Mouse (Mus musculus) heart, adult 2 months (tissue): ENCODE measurements around the gene Tmem171. TPM values are rescaled to one million over a fixed set of nuclear protein-coding genes. Genes with fewer than 3 reads are reported as not detected.
A peak's percentile ranks its signal among the peaks of the same experiment; 100 is the strongest.

Source experiments
- DNase-seq, 2 experiments: peaks; one replicate each; pipeline ENCODE4 v3.0.0; 2021
- H3K27ac ChIP-seq: fragments of 200-600 bp; 2 replicates; pipeline ENCODE4 v1.8.1; 2022
- H3K27me3 ChIP-seq: fragments of 200-500 bp; 2 replicates; pipeline ENCODE4 v1.6.1; 2012; ENCODE audit warnings: mild to moderate bottlenecking, low read length, inconsistent platforms, mixed read lengths; ENCODE audit not compliant: control insufficient read depth, insufficient read depth
- H3K36me3 ChIP-seq: fragments of 200-500 bp; 2 replicates; pipeline ENCODE4 v1.6.1; 2012; ENCODE audit warnings: low read length, inconsistent platforms; ENCODE audit not compliant: control insufficient read depth, insufficient read depth
- H3K4me1 ChIP-seq: fragments of 200-500 bp; 2 replicates; pipeline ENCODE4 v1.6.1; 2011; ENCODE audit warnings: low read length; ENCODE audit not compliant: control insufficient read depth, insufficient read depth
- H3K4me3 ChIP-seq: fragments of 200-600 bp; 2 replicates; pipeline ENCODE4 v1.8.1; 2022
- H3K79me2 ChIP-seq: fragments of 200-500 bp; replicated peaks from 2 replicates; pipeline ENCODE4 v1.6.1; 2012; ENCODE audit warnings: mild to moderate bottlenecking, inconsistent platforms, low read length, moderate library complexity, mixed read lengths; ENCODE audit not compliant: control insufficient read depth, insufficient read depth
- H3K9ac ChIP-seq: fragments of 200-500 bp; 2 replicates; pipeline ENCODE4 v1.6.1; 2012; ENCODE audit warnings: low read depth, mild to moderate bottlenecking, control low read depth, inconsistent platforms, low read length, mixed read lengths
- CTCF ChIP-seq: fragments of 200-600 bp; IDR thresholded peaks from 2 replicates; pipeline ENCODE4 v1.8.1; 2022; ENCODE audit warnings: antibody characterized with exemption, mild to moderate bottlenecking, moderate library complexity
- EP300 ChIP-seq: fragments of 200-500 bp; IDR thresholded peaks from 2 replicates; pipeline ENCODE4 v1.6.1; 2011; ENCODE audit warnings: low read depth, low read length, control low read depth; ENCODE audit not compliant: insufficient read depth
- POLR2A ChIP-seq: fragments of 200-500 bp; IDR thresholded peaks from 2 replicates; pipeline ENCODE4 v1.6.1; 2011; ENCODE audit warnings: mild to moderate bottlenecking, low read depth, low read length, control low read depth; ENCODE audit not compliant: insufficient read depth
- WGBS: fragments of 180-500 bp; shearing (Covaris S2); methylation state at CpG from one replicate; pipeline ENCODE4 v1.1.7; 2018; 5-methylcytosine and 5-hydroxymethylcytosine counted together
- intact Hi-C: fragments of 180-260 bp; cut with DNase I; formaldehyde crosslinking; loops from one replicate; pipeline ENCODE4 v1.15.1; 2025
- polyA plus RNA-seq: library from polyadenylated mRNA; depleted of rRNA; stranded (reverse); fragments of >200 nt; gene quantifications from 2 replicates; pipeline ENCODE4 v1.2.3, GENCODE M21; 2012
- total RNA-seq, 2 experiments: library from RNA; stranded (reverse); gene quantifications; 2 replicates each; pipeline ENCODE4 v1.2.3; 2021

The Tmem171 gene
- total and polyA plus RNA-seq, 3 experiments: 4.6 to 9.1 (median 8.1) TPM

- H3K9ac ChIP-seq: no peak overlapping the region
- intact Hi-C loops: no loop called here
- no peak overlapping the region for H3K4me3 ChIP-seq
- TF ChIP-seq EP300: no peak
- TF ChIP-seq CTCF: no peak
- no peak for TF ChIP-seq POLR2A
- WGBS: 92% methylated on average over 11 of the region's 11 CpGs
- H3K27ac ChIP-seq: no peak overlapping the region
- DNase-seq: no peak
- no peaks in the 10 kb centered on the region for H3K36me3 ChIP-seq
- no peaks in the 10 kb centered on the region for H3K4me1 ChIP-seq
- H3K27me3 ChIP-seq: peaks cover 3% of the 10 kb centered on the region; the same call in 1 of the 2 replicates
- H3K79me2 ChIP-seq: no peaks in the 10 kb centered on the region
These were observed 3.7 kb downstream of the Tmem171 start for GRCm38 (mm10) chr13:98690886-98691285.

DNA sequence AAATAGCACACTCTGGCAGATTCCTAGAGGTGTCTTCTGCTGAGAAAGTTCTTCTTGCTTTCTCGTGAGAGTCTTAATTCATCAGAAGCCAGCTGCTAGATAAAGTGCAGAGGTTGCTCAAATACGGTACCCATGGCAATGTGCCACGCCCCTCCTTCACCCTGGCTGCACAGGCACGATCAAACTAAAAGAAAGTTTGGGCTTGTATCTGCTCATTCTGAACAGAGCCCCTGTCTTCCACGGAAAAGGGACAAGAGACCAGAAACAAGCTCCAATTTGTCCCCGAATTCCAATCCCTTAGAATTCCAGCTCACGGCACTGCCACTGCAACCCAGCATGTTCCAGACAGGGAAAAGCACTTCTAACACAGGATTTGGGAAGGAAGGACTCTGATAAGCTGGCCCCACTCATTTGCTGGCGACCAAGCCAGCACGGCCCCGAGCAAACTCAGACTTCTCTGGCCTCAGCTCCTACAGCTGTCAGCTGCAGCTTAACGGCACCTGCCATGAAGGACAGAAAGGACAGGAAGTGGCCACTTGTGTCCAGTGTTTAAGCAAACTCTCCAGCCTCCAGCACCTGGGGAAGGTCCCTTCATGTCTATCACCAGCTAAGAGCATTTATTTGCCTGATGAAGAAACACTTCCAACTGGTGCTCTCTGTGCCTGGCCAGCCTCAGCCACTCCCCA, 4.9 kb downstream of the Tmem171 start:
- H3K4me3 ChIP-seq: no peak overlapping the region; the same call in 1 of the 2 replicates
- H3K4me1 ChIP-seq: no peaks in the 10 kb centered on the region
- no peaks in the 10 kb centered on the region for H3K36me3 ChIP-seq
- no peak overlapping the region for H3K9ac ChIP-seq
- TF ChIP-seq EP300 (0 out of 2 replicates have a peak, but pooled peaks have one; percentile 45), POLR2A (no peak)
- H3K27ac ChIP-seq: peak overlapping the region; percentile 39
- 0 out of 2 replicates have a peak, but pooled peaks cover 1% of the 10 kb centered on the region for H3K27me3 ChIP-seq
- peak; percentile 47 to 50 for DNase-seq
- H3K79me2 ChIP-seq: no peaks in the 10 kb centered on the region
- WGBS: 21% methylated on average over 11 of the region's 11 CpGs
- intact Hi-C loops: no loop called here

- WGBS: 82% methylated on average over 9 of the region's 9 CpGs
- H3K27ac ChIP-seq: no peak overlapping the region
- peak in 1 of 2 experiments; percentile 13 for DNase-seq
- H3K79me2 ChIP-seq: no peaks in the 10 kb centered on the region
- H3K4me3 ChIP-seq: no peak overlapping the region
- H3K36me3 ChIP-seq: no peaks in the 10 kb centered on the region
- H3K9ac ChIP-seq: no peak overlapping the region
- TF ChIP-seq CTCF (no peak), POLR2A (no peak), EP300 (no peak)
- no peaks in the 10 kb centered on the region for H3K27me3 ChIP-seq
- intact Hi-C loops: no loop called here
- no peaks in the 10 kb centered on the region for H3K4me1 ChIP-seq
These were observed 6.7 kb downstream of the Tmem171 start for GRCm38 (mm10) chr13:98687931-98688330.

DNA sequence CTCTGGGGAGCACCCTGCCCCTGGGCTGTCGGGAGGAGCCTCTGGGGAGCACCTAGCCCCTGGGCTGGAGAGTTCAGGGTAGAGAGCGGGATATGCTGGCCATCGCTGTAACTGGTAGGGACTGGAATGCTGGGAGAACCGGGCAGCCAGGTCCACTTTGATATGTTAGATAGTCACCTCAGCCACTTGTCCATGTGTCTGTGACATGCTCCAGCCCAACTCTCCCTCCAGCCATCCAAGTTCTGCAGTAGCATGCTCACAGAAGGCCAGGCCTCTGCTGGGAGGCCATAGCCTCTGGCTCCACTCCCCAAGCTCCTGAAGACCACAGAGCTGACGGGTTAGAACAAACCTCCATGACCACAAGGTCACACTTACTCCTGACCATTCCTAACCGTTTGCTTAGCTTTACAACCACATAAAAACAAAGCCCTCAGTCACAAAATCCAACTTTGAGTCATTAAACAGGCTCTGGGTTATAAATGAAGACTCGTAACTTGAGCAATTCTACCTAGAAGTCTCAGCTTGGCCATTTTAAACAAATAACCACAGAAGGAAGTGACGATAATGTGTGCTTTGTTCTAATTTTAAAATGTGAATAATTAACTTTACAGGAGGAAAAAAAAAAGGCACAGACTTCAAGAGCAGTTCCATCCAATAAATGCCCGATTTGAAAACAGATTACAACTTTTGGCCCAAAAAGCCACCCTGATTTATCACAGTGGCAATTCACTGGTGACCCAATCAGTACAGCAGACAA, 10.3 kb downstream of the Tmem171 start:
- no peak overlapping the region for H3K9ac ChIP-seq
- no peak overlapping the region for H3K27ac ChIP-seq
- 72% methylated on average over 9 of the region's 9 CpGs for WGBS
- no peak overlapping the region for H3K4me3 ChIP-seq
- no peaks in the 10 kb centered on the region for H3K27me3 ChIP-seq
- DNase-seq: peak in 1 of 2 experiments; percentile 8
- H3K4me1 ChIP-seq: no peaks in the 10 kb centered on the region
- no peaks in the 10 kb centered on the region for H3K36me3 ChIP-seq
- intact Hi-C loops: no loop called here
- no peaks in the 10 kb centered on the region for H3K79me2 ChIP-seq
- TF ChIP-seq POLR2A (no peak), CTCF (no peak)

GRCm38 (mm10) chr13:98683412-98683811, 11.2 kb downstream of the Tmem171 start:
- WGBS: 78% methylated on average over 2 of the region's 2 CpGs
- no peak overlapping the region for H3K9ac ChIP-seq
- no peak for TF ChIP-seq POLR2A
- no peak for TF ChIP-seq CTCF
- no peak for TF ChIP-seq EP300

More at GRCm38 (mm10) chr13:98683412-98683811, 11.2 kb downstream of the Tmem171 start:
- Histone ChIP-seq H3K36me3 (no peaks in the 10 kb centered on the region), H3K27ac (no peak overlapping the region), H3K27me3 (no peaks in the 10 kb centered on the region), H3K79me2 (no peaks in the 10 kb centered on the region), H3K4me3 (no peak overlapping the region), H3K4me1 (no peaks in the 10 kb centered on the region)
- DNase-seq: no peak
- intact Hi-C loops: no loop called here
